Mouse (Mus musculus) kidney, embryonic 14.5 days (tissue): ENCODE results near the gene Glmn. TPM values are rescaled to one million over a fixed set of nuclear protein-coding genes. Genes with fewer than 3 reads are reported as not detected.

Source experiments
- ATAC-seq: fragments of 200-750 bp; cut with Nextera tagmentation; 2 replicates; pipeline ENCODE4 v1.8.0; 2017; ENCODE audit warnings: moderate number of reproducible peaks, mild to moderate bottlenecking, moderate TSS enrichment, moderate library complexity; ENCODE audit not compliant: low FRiP score, low TSS enrichment
- H3K27ac ChIP-seq: fragments of 300-500 bp; sonication (generic); 2 replicates; pipeline ENCODE4 v1.5.1; 2014; ENCODE audit warnings: low read depth, mild to moderate bottlenecking, low read length, moderate library complexity, mixed read lengths
- H3K27me3 ChIP-seq: fragments of 300-500 bp; sonication (generic); 2 replicates; pipeline ENCODE4 v1.6.1; 2014; ENCODE audit warnings: mild to moderate bottlenecking, low read length; ENCODE audit not compliant: control insufficient read depth, insufficient read depth
- H3K36me3 ChIP-seq: fragments of 300-500 bp; sonication (generic); 2 replicates; pipeline ENCODE4 v1.6.1; 2014; ENCODE audit warnings: low read length, mixed read lengths; ENCODE audit not compliant: control insufficient read depth, insufficient read depth
- H3K4me1 ChIP-seq: fragments of 300-500 bp; sonication (generic); 2 replicates; pipeline ENCODE4 v1.6.1; 2014; ENCODE audit warnings: low read length, mixed read lengths; ENCODE audit not compliant: control insufficient read depth, insufficient read depth
- H3K4me2 ChIP-seq: fragments of 300-500 bp; sonication (generic); replicated peaks from 2 replicates; pipeline ENCODE4 v1.6.1; 2014; ENCODE audit warnings: low read depth, mild to moderate bottlenecking, low read length
- H3K4me3 ChIP-seq: fragments of 300-500 bp; sonication (generic); 2 replicates; pipeline ENCODE4 v1.5.1; 2014; ENCODE audit warnings: mild to moderate bottlenecking, low read length
- H3K9ac ChIP-seq: fragments of 300-500 bp; sonication (generic); 2 replicates; pipeline ENCODE4 v1.6.1; 2014; ENCODE audit warnings: low read depth, mild to moderate bottlenecking, low read length, moderate library complexity
- H3K9me3 ChIP-seq: fragments of 300-500 bp; sonication (generic); 2 replicates; pipeline ENCODE4 v1.6.1; 2016; ENCODE audit warnings: low read length; ENCODE audit not compliant: control insufficient read depth
- WGBS: fragments of 180-500 bp; shearing (Covaris S2); extraction: QIAGEN DNeasy Blood & Tissue Kit; methylation state at CpG from one replicate; pipeline ENCODE4 v1.1.7; 2014; 5-methylcytosine and 5-hydroxymethylcytosine counted together
- polyA plus RNA-seq: library from polyadenylated mRNA; unstranded; fragments of >200 nt; fragmentation: Nextera tagmentation; extraction: Ambion mirVana; gene quantifications from 2 replicates; pipeline ENCODE4 v1.2.1, GENCODE M21; 2014

The Glmn gene
- polyA plus RNA-seq, 1 experiment from 2014 or later = 37.3 TPM

GRCm38 (mm10) chr5:107510503-107510902, 87.2 kb downstream of the Glmn start:
- 90% methylated on average over 10 of the region's 10 CpGs for WGBS
- ATAC-seq = no peak

GRCm38 (mm10) chr5:107507321-107507720, 90.4 kb downstream of the Glmn start, which contains the start of gene Gm42669:
Gene Gm42669, plus strand, starts transcription at chr5:107507621.
- no peaks in the 10 kb centered on the region for H3K27me3 ChIP-seq
- H3K9me3 ChIP-seq = no peaks in the 10 kb centered on the region
- H3K4me1 ChIP-seq = no peaks in the 10 kb centered on the region
- WGBS = 61% methylated on average over 4 of the region's 4 CpGs
- no peak within 1 kb of the TSS for H3K4me3 ChIP-seq
- no peak for ATAC-seq
- no peak within 1 kb of the TSS for H3K9ac ChIP-seq
- no peaks in the 10 kb centered on the region for H3K36me3 ChIP-seq
- H3K27ac ChIP-seq = no peak within 1 kb of the TSS
- no peak within 1 kb of the TSS for H3K4me2 ChIP-seq

More at GRCm38 (mm10) chr5:107510503-107510902, 87.2 kb downstream of the Glmn start:
- no peak overlapping the region for H3K27ac ChIP-seq
- H3K4me3 ChIP-seq = no peak overlapping the region
- H3K9ac ChIP-seq = no peak overlapping the region
- H3K36me3 ChIP-seq = no peaks in the 10 kb centered on the region
- H3K4me2 ChIP-seq = no peak overlapping the region
- H3K9me3 ChIP-seq = no peaks in the 10 kb centered on the region
- no peaks in the 10 kb centered on the region for H3K27me3 ChIP-seq
- no peaks in the 10 kb centered on the region for H3K4me1 ChIP-seq

GRCm38 (mm10) chr5:107500741-107501140, 96.9 kb downstream of the Glmn start:
- H3K4me2 ChIP-seq = no peak overlapping the region
- no peaks in the 10 kb centered on the region for H3K9me3 ChIP-seq
- no peak overlapping the region for H3K9ac ChIP-seq
- 95% methylated on average over 1 of the region's 1 CpGs for WGBS
- no peak overlapping the region for H3K4me3 ChIP-seq
- H3K27ac ChIP-seq = no peak overlapping the region
- no peaks in the 10 kb centered on the region for H3K27me3 ChIP-seq
- H3K4me1 ChIP-seq = no peaks in the 10 kb centered on the region
- H3K36me3 ChIP-seq = no peaks in the 10 kb centered on the region
- ATAC-seq = no peak

- no peaks in the 10 kb centered on the region for H3K4me1 ChIP-seq
- no peaks in the 10 kb centered on the region for H3K27me3 ChIP-seq
- H3K9ac ChIP-seq = no peak overlapping the region
- no peak overlapping the region for H3K27ac ChIP-seq
- H3K36me3 ChIP-seq = no peaks in the 10 kb centered on the region
- H3K4me2 ChIP-seq = no peak overlapping the region
- no peak for ATAC-seq
- 90% methylated on average over 5 of the region's 5 CpGs for WGBS
- H3K4me3 ChIP-seq = no peak overlapping the region
- H3K9me3 ChIP-seq = no peaks in the 10 kb centered on the region
Observed at GRCm38 (mm10) chr5:107499891-107500535, 97.7 kb downstream of the Glmn start.

Other genes starting within 250 kb of the Glmn start
- gene Ephx4, start 195.2 kb downstream of the Glmn start, polyA plus RNA-seq = 2.5 and 2.7 TPM in 2 replicates
- not detected in 2 replicates for gene Lpcat2b, start 166.3 kb downstream of the Glmn start, polyA plus RNA-seq
- 4.0 and 4.1 TPM in 2 replicates for gene Btbd8, start 159.9 kb downstream of the Glmn start, polyA plus RNA-seq
- 0.84 and 0.94 TPM in 2 replicates for gene Gm42669, start 90.3 kb downstream of the Glmn start, polyA plus RNA-seq
- 0.06 and 0.16 TPM in 2 replicates for gene 1700028K03Rik, start 63.2 kb downstream of the Glmn start, polyA plus RNA-seq
- 17.4 and 18.5 TPM in 2 replicates for gene Rpap2, start 515 bp downstream of the Glmn start, polyA plus RNA-seq
- gene Gfi1, start 128.1 kb upstream of the Glmn start, polyA plus RNA-seq = not detected in 2 replicates
- gene Ube2d2b, start 232.2 kb upstream of the Glmn start, polyA plus RNA-seq = 0.64 and 0.95 TPM in 2 replicates